Mouse (Mus musculus) cerebellum, postnatal 14 days (tissue): ENCODE results near the gene Pfdn4.
"Not testable (repeated sequence)": the region's sequence is repeated elsewhere in the genome, so short reads cannot be mapped to it uniquely, and the experiment has no call there.

Experiments used
- DNase-seq, 2 experiments: peaks; one replicate each; pipeline ENCODE4 v3.0.0; 2021; ENCODE audit warnings: mixed read lengths in 2 of 2

The Pfdn4 gene

DNA sequence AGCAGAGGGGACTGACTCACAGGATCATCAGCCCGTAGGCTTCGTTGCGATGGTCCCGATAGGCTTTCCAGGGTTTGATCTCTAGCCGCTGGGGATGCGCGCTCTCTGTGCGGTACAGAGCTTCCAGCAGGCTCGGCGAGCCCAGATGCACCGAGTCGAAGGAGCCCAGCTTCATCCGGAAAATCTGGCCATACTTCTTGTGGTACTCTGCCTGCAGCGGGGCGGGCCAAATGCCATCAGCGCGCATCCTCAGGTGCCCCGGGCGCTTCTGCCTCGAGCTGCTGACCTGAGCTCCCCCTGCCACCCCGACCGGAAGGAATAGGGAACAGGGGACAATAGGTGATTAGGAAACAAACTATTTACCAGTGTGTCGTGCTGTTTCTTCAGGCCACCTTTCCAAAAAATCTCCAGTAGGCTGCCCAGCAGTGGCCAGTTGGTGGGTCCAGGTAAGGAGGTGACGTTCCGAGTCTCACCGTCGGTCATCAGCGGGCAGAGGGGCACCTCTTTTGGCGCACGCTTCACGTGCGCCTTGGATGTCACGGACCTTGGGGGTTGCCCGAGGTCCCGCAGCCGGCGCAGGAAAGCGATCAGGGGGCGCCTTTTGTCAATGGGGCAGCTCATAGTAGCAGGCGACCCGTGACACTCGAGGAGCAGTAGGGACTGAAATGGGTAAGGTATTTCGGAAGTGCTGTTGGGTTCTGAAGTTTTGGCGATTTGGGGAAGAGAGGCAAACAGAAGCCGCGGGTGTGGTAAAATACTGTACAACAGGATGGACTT is at the start of gene Pfdn4:
Gene Pfdn4 (plus strand): TSS at position 275 of the 777 bp plus-strand sequence.
- DNase-seq = peak; percentile 37 to 49

- DNase-seq = no peak
Observed at GRCm38 (mm10) chr2:170446843-170447383, 49.3 kb upstream of the Pfdn4 start.

DNA sequence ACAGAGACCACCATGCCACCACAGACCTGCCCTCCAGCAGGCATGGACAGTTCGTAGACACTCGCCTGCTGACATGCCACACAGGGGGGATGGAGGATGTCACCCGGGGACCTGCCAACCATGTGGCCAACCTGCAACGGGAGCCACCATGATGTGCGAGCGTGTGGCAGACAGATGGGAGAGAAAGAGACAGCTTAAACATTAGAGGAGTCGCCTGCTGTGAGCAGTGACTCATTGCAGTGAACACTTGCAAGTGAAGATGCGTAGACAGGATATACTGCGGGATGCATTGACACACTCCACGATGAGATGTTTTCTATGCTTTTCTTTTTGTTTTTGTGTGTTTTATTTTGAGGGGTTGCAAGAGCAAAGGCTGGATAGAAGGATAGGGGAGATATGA is 48.6 kb upstream of the Pfdn4 start:
- DNase-seq = no peak

- DNase-seq = peak; percentile 83 to 85
Observed at GRCm38 (mm10) chr2:170450933-170451332, 45.3 kb upstream of the Pfdn4 start.

DNA sequence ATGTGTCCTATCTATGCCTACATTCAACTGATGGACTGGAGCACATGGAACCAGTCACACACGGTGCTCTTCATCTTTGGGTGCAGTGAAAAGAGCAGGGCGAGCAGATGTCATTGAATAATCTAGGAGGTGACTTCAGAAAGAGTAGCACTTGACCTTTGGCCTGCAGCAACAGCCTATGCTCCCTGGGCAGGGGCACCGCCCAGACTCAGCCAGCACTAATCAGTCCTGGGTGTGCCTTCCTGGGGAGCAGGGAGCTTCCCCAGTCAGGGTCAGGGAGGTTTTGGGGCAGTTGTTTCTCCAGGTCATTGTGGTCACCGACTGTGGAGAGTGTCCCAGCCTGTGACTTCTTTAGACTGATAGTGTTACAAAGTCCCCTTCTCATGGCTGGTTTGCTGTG is 42.4 kb upstream of the Pfdn4 start:
- DNase-seq = not testable (repeated sequence)

GRCm38 (mm10) chr2:170459183-170459582 is 37.0 kb upstream of the Pfdn4 start:
- DNase-seq = no peak

DNA sequence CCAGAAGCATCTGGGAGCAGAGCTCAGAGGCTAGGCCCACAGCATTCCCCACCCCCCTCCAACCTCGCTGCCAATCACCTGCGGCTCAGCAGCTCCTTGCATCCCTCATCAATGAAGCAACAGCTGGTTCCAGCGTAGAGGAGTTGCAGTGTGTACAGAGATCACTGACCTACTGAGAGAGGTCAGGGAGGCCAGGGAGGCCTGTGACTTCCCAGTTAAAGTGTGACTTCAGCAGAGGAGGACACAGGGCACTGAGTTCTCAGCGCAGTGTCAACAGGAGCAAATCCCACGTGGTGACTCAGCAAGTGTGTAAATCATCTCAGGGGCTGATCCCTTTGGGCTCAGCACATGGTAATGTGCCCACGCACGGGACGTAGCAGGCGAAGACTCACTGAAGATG is 36.4 kb upstream of the Pfdn4 start:
- no peak for DNase-seq

GRCm38 (mm10) chr2:170461652-170462051 is 34.6 kb upstream of the Pfdn4 start:
- no peak for DNase-seq

DNA sequence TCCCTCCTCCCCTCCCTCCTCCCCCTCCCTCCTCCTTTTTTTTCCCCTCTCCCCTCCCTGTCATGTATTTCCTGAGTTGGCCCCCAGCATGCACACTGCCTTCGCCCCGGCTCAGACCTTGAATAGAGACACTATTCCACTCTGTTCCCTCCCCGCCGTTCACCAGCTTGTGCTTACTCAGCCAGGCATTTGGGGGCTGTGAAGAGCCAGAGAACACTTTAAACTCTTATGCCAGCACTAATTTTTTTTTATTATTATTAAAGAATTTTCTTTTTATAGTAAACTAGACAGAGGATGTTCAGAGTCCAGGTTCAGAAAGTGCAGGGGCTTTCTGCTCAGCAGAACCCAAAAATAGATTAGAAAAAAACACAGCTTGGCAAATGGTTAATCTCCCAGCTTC is 31.4 kb upstream of the Pfdn4 start:
- no peak for DNase-seq

- peak; percentile 12 to 56 for DNase-seq
Observed at GRCm38 (mm10) chr2:170468009-170468408, 28.2 kb upstream of the Pfdn4 start.

DNA sequence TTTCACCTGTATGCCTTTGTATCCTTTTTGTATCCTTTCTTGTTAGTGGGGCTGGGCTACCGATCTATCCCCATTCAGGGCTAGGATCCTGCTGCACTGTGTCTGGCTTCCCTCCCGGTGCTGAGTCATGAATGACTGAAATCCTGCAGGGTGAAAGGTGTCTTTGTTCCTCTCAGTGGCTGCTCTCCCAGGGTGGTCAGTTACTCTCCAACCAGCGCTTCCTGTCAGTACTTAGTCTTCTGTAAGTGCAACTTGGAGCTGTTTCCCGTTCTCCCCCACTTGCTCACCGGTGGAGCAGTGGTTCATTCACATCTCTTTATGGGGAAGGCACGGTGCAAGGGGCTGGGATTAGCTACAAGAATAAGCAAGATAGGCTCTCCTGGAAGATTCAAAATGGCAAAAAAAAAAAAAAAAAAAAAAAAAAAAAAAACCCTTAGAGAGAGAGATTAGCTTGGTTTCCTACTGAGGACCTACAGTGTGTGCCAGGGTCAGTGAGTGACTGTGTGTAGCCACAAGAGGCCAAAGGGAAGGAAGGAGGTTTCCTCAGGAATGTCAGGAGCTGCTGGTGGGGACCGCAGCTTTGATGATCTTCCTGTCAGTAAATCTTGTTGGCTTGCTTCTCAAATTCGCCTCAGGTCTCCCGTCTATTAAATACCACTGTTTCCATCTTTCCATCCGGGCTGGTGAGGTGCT is 26.5 kb upstream of the Pfdn4 start:
- DNase-seq = peak; percentile 27 to 51

DNA sequence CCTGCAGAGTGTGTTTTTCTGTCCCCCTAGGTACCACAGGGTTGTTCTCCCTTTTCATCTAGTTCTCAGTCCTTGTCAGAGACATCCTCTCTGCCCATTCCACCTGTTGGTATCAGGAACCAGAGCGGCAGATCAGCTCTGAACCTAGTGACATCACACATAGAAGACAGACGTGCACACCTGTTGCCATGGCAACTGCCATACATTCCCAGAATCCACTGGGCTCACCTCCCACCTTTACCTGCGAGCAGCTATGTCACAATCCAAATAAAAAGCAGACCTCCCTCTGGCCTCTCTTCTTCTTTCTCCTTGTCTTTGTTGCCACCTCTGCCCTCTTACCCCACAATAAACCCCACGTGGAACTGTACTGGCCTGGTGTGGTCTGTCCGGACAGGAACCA is 25.6 kb upstream of the Pfdn4 start:
- DNase-seq = no peak

DNA sequence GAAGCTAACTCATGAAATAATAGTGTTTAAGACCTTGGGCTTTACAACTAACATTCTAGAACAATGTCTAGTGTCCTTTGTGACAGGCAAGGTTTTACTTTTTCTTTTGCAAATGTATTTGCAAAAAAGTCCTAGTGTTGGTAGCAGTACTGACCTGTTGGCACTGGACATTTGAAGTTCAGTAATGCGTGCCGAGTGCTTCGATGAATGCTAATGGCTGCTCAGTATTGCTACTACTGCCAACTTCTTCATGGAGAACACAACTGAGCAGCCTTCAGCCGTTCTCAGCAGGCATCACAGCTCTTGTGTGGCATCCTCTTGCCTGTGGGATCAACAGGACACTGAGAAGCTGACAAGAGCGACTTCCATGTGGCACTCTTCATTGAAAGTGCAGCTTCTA is 22.1 kb upstream of the Pfdn4 start:
- DNase-seq = no peak

- no peak for DNase-seq
Observed at GRCm38 (mm10) chr2:170475164-170475563, 21.1 kb upstream of the Pfdn4 start.

DNA sequence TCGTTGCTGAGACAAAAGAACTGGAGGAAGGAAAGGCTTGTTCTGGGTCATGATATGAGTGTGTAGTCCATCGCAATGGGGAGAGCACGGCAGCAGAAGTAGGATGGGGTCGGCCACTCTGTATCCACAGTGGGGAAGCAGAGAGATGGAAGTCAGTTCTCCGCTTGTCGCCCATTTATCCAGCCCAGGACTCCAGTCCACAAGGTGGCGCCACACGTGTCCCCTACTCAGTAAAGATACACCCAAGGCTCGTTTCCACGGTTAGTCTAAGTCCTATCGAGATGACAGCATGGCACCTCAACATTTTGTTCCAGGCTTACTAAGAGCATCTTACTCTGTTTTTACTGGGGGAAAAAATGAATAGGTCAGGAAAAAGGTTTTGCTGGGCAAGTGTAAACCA is 20.0 kb upstream of the Pfdn4 start:
- DNase-seq = peak; percentile 14 to 55

DNA sequence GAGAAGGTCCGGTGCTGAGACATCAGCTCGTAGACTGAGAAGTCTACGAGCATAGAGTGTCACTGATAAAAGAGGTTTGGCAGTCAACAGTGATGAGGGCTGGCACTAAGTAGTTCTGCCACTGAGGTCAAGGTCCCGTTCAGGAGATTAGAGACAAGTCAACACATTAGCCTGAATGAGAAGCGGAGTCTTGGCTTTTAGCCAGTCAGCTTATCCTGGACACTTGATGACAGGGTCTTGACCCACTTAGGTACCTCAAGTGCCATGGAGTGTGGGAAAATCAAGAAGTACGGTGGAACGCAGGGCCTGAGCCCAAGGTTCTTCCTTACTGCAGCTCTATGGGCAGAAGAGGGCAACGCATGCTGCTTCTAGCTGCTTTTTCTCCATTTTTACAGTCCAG is 19.6 kb upstream of the Pfdn4 start:
- no peak for DNase-seq

GRCm38 (mm10) chr2:170482019-170482540 is 14.1 kb upstream of the Pfdn4 start:
- DNase-seq = no peak

- no peak for DNase-seq
Observed at GRCm38 (mm10) chr2:170483914-170484313, 12.3 kb upstream of the Pfdn4 start.

- DNase-seq = no peak
Observed at GRCm38 (mm10) chr2:170487202-170487601, 9.0 kb upstream of the Pfdn4 start.

GRCm38 (mm10) chr2:170487890-170488502 is 8.2 kb upstream of the Pfdn4 start:
- DNase-seq = peak; percentile 29 to 42

DNA sequence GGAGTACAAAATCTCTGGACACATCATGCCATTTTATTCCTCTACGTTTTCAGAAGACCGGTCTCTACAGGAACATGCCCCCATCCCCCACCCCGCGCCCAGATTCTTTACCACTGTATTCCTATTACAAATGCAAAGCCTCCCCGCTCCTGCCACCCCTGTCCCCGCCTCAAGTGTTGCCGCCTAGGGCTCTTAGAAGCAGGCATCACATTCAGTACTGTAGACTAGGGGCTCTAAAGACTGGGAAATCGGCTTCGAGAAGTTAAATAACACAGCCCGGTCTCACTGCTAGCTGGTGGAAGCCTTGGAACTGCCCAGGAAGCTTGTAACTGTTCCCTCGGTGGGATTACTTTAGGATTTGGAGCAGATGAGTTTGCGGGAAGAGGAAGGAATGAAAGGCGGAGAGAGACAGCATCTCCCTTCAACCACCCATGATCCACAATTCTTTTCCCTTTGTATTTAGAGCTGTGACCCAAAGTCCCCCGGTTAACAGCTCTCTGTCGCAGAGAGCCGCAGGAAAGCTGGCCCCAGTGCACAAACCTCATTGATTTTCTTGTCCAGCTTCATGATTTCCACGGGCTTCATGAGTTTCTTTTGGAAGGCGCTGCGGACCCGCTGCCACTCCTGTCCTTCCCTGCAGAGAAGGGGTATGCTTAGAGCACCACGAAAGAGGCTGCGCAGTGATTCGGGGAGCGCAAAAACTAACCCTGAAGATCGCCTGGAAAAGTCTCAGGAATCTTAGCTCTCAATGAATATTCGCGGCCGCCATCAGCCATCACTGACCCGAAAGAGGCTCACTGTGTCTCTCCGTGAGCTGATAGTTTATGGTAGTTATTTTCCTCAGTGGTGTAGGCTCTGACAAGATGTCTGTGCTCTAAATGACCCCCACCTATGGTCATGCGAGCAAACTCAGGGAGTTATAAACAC is 1.2 kb upstream of the Pfdn4 start:
- peak; percentile 13 to 19 for DNase-seq

DNA sequence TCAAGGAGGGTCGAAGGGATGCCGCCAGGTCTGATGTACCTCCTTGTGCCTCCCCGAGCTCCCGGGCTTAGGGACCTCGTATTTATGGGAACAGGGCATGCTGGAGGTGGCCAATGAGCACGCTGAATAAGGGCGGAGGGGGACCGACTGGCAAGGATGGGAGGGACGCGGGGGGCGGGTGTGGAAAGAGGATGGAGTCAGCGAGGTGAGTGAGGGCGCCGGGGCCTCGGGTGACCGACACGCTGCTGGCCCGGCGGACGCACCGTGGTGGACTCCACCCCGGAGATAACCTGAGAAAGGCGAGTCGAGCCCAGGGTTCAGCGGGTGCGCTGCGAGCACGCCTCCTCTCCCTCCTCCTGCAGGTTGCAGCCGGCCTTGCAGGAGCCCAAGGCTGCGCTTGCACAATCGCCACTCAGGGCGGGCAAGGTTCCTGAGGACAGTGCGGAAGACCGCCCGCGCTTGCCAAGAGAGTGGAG is 901 bp downstream of the Pfdn4 start, which contains the start of gene Cyp24a1:
Gene Cyp24a1 (minus strand): TSS at position 55 of the 476 bp plus-strand sequence.
- peak; percentile 32 to 46 for DNase-seq
